ENCODE assay signal across 18 mouse cellular contexts in the genomic region with DNA sequence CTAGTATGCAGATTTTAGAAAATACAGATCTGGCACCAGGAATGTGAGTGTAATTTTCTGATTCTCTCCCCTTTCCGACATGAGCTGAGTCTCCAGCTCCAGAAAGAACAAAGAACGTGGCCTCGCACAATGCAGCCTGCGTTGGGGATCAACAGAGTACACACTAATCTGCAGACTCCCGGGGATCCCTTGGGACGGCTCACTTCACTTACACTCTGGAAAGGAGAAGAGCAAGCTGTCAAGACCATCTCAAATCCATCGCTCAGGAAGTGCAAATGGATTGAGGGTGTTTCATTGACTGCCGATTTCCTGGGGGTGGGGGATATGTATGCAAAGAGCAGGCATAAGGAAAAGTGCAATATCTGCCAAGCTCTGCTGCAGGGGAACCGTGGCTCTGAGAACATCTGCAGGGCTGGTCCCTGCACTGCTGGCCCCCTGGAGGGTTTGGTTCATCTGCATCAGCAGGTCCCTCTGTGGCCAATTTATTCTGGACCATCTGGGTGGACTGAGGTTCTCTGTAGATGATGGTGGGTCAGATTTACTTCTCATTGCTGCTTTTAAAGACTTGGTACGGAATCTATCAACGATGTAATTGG. TPM values are rescaled to one million over a fixed set of nuclear protein-coding genes. Genes with fewer than 3 reads are reported as not detected.
DNase-seq lines count a peak whose midpoint lies in the region; ATAC-seq lines count a peak whose summit lies in the region.
"Had no signal": no experiment of that assay in that cellular context is flagged by ENCODE, and none has a peak within 500 bp of the region (broad histone marks: within the 10 kb centered on the region; RNA-seq: fewer than 3 reads in every experiment).

No protein-coding gene starts in this region.

- 0 out of 2 replicates have a peak overlapping the region, but pooled peaks have one; percentile 31 for H3K27ac ChIP-seq in forebrain, embryonic 12.5 days
- no peak overlapping the region for H3K27ac ChIP-seq in forebrain, embryonic 10.5 days
- peak overlapping the region; percentile 40; the same call in 1 of the 2 replicates for H3K27ac ChIP-seq in hindbrain, embryonic 10.5 days
- H3K27ac ChIP-seq in midbrain, embryonic 11.5 days (ENCODE audit: low read depth, low read length) = peak overlapping the region; percentile 40
- H3K27ac ChIP-seq: embryonic facial prominence, embryonic 13.5 days; intestine, embryonic 15.5 days; limb, embryonic 15.5 days; stomach, embryonic 15.5 days had no signal

- peak; percentile 55; the same call in 1 of the 2 replicates for ATAC-seq in forebrain, embryonic 12.5 days (ENCODE audit: low FRiP score)
- ATAC-seq in midbrain, embryonic 11.5 days (ENCODE audit: low FRiP score) = peak; percentile 83
- ATAC-seq: intestine, embryonic 15.5 days had no signal

- H3K36me3 ChIP-seq in forebrain, embryonic 12.5 days (replicated peaks) = no peaks in the 10 kb centered on the region
- no peaks in the 10 kb centered on the region for H3K36me3 ChIP-seq in forebrain, embryonic 10.5 days (replicated peaks)
- no peaks in the 10 kb centered on the region for H3K36me3 ChIP-seq in hindbrain, embryonic 10.5 days
- H3K36me3 ChIP-seq in midbrain, embryonic 11.5 days (ENCODE audit: control insufficient read depth, insufficient read depth, low read length) = no peaks in the 10 kb centered on the region
- H3K36me3 ChIP-seq: embryonic facial prominence, embryonic 13.5 days; intestine, embryonic 15.5 days; limb, embryonic 15.5 days; stomach, embryonic 15.5 days had no signal

- DNase-seq in forebrain, embryonic 10.5 days (ENCODE audit: extremely low spot score, low spot score) = no peak
- DNase-seq in hindbrain, embryonic 10.5 days (ENCODE audit: low spot score) = peak; percentile 18
- peak; percentile 88 for DNase-seq in midbrain, embryonic 11.5 days (ENCODE audit: low spot score, missing footprints)
- peak; percentile 6 for DNase-seq in retina, postnatal 7 days (ENCODE audit: low read depth, low spot score)
- DNase-seq in cerebellum, postnatal 4 days (ENCODE audit: low spot score in 2 of 2) = no peak
- no peak for DNase-seq in lung, postnatal 25 days (ENCODE audit: low spot score)
- DNase-seq: cerebellum, postnatal 36 days; gastrocnemius, postnatal 10 days; kidney, postnatal 4 days; lung, postnatal 10 days; thymus, postnatal 14 days had no signal

- WGBS in forebrain, embryonic 12.5 days = 37% methylated on average over 11 of the region's 11 CpGs
- WGBS in forebrain, embryonic 10.5 days = 63% methylated on average over 11 of the region's 11 CpGs
- 56% methylated on average over 11 of the region's 11 CpGs for WGBS in hindbrain, embryonic 10.5 days
- 35% methylated on average over 11 of the region's 11 CpGs for WGBS in midbrain, embryonic 11.5 days

- H3K4me2 ChIP-seq in forebrain, embryonic 12.5 days = no peak overlapping the region
- no peak overlapping the region for H3K4me2 ChIP-seq in midbrain, embryonic 11.5 days
- H3K4me2 ChIP-seq: embryonic facial prominence, embryonic 13.5 days; intestine, embryonic 15.5 days; limb, embryonic 15.5 days; stomach, embryonic 15.5 days had no signal

- H3K4me1 ChIP-seq in forebrain, embryonic 12.5 days = peaks cover 11% of the 10 kb centered on the region
- H3K4me1 ChIP-seq in forebrain, embryonic 10.5 days = peaks cover 14% of the 10 kb centered on the region
- peaks cover 9% of the 10 kb centered on the region for H3K4me1 ChIP-seq in hindbrain, embryonic 10.5 days (replicated peaks)
- H3K4me1 ChIP-seq in midbrain, embryonic 11.5 days (ENCODE audit: control insufficient read depth, insufficient read depth, low read length) = peaks cover 10% of the 10 kb centered on the region; the same call in 1 of the 2 replicates
- H3K4me1 ChIP-seq: intestine, embryonic 15.5 days; limb, embryonic 15.5 days; stomach, embryonic 15.5 days had no signal

- no peak overlapping the region for H3K9ac ChIP-seq in forebrain, embryonic 12.5 days
- H3K9ac ChIP-seq in midbrain, embryonic 11.5 days (ENCODE audit: low read length) = peak overlapping the region; percentile 9; the same call in 1 of the 2 replicates
- H3K9ac ChIP-seq: embryonic facial prominence, embryonic 13.5 days; intestine, embryonic 15.5 days; limb, embryonic 15.5 days; stomach, embryonic 15.5 days had no signal

- H3K27me3 ChIP-seq in forebrain, embryonic 12.5 days = no peaks in the 10 kb centered on the region; the same call in 1 of the 2 replicates
- no peaks in the 10 kb centered on the region for H3K27me3 ChIP-seq in forebrain, embryonic 10.5 days (ENCODE audit: poor library complexity, severe bottlenecking)
- H3K27me3 ChIP-seq in hindbrain, embryonic 10.5 days (ENCODE audit: insufficient read depth, poor library complexity, severe bottlenecking) = no peaks in the 10 kb centered on the region
- no peaks in the 10 kb centered on the region for H3K27me3 ChIP-seq in midbrain, embryonic 11.5 days (ENCODE audit: control insufficient read depth, insufficient read depth, low read length)
- H3K27me3 ChIP-seq: CH12.LX; embryonic facial prominence, embryonic 13.5 days; intestine, embryonic 15.5 days; limb, embryonic 15.5 days; stomach, embryonic 15.5 days had no signal

- H3K9me3 ChIP-seq in forebrain, embryonic 12.5 days = no peaks in the 10 kb centered on the region
- H3K9me3 ChIP-seq in forebrain, embryonic 10.5 days = no peaks in the 10 kb centered on the region
- no peaks in the 10 kb centered on the region for H3K9me3 ChIP-seq in hindbrain, embryonic 10.5 days
- H3K9me3 ChIP-seq in midbrain, embryonic 11.5 days (ENCODE audit: control insufficient read depth, low read length) = no peaks in the 10 kb centered on the region
- H3K9me3 ChIP-seq: embryonic facial prominence, embryonic 13.5 days; intestine, embryonic 15.5 days; limb, embryonic 15.5 days; stomach, embryonic 15.5 days had no signal

- no peak overlapping the region for H3K4me3 ChIP-seq in forebrain, embryonic 12.5 days (replicated peaks)
- no peak overlapping the region for H3K4me3 ChIP-seq in forebrain, embryonic 10.5 days
- no peak overlapping the region for H3K4me3 ChIP-seq in hindbrain, embryonic 10.5 days
- H3K4me3 ChIP-seq in midbrain, embryonic 11.5 days (ENCODE audit: low read depth, low read length) = no peak overlapping the region
- H3K4me3 ChIP-seq: embryonic facial prominence, embryonic 13.5 days; intestine, embryonic 15.5 days; limb, embryonic 15.5 days; megakaryocyte, embryonic 14.5 days; stomach, embryonic 15.5 days had no signal

RNA-seq across cellular contexts. Expression of gene Sash1, which starts 35.3 kb away (rescaled TPM):
- 3.0 and 4.6 TPM in 2 replicates for polyA plus RNA-seq in forebrain, embryonic 12.5 days (2016; fragmentation: Nextera tagmentation; extraction: Ambion mirVana)
- 2.6 and 2.8 TPM in 2 replicates for polyA plus RNA-seq in forebrain, embryonic 10.5 days (2016; fragmentation: Nextera tagmentation; extraction: Ambion mirVana)
- polyA plus RNA-seq in hindbrain, embryonic 10.5 days (2016; fragmentation: Nextera tagmentation; extraction: Ambion mirVana) = 3.5 and 3.9 TPM in 2 replicates
- polyA plus RNA-seq in midbrain, embryonic 11.5 days (2014; fragmentation: Nextera tagmentation; extraction: Ambion mirVana) = 2.9 and 3.0 TPM in 2 replicates

Comparison
In these comparisons a context has a peak if more than half of its experiments do, and no peak if none do; other contexts are left out.
1. DNase-seq: peak in hindbrain, embryonic 10.5 days (single experiment), midbrain, embryonic 11.5 days (single experiment) and retina, postnatal 7 days (single experiment); none in forebrain, embryonic 10.5 days (single experiment), cerebellum, postnatal 4 days (0 of 2) and lung, postnatal 25 days (single experiment).